Comparison of ENCODE assay signal across 9 mouse cellular contexts in genomic region chr5:128598760-128599364, GRCm38 (mm10). TPM values are rescaled to one million over a fixed set of nuclear protein-coding genes. Genes with fewer than 3 reads are reported as not detected.
DNase-seq lines count a peak whose midpoint lies in the region; ATAC-seq and TF ChIP-seq lines count a peak whose summit lies in the region.
"Had no signal": no experiment of that assay in that cellular context is flagged by ENCODE, and none has a peak within 500 bp of the region (broad histone marks: within the 10 kb centered on the region; RNA-seq: fewer than 3 reads in every experiment).

No protein-coding gene starts in this region.

- peaks cover 40% of the 10 kb centered on the region for H3K4me1 ChIP-seq in heart, embryonic 10.5 days
- peaks cover 75% of the 10 kb centered on the region for H3K4me1 ChIP-seq in E14TG2a.4 (replicated peaks; ENCODE audit: low read depth, low read length)
- peaks cover 79% of the 10 kb centered on the region for H3K4me1 ChIP-seq in forebrain, embryonic 12.5 days
- peaks cover 61% of the 10 kb centered on the region for H3K4me1 ChIP-seq in limb, embryonic 12.5 days (replicated peaks)

- no peaks in the 10 kb centered on the region for H3K36me3 ChIP-seq in heart, embryonic 10.5 days
- peaks cover 8% of the 10 kb centered on the region for H3K36me3 ChIP-seq in E14TG2a.4 (ENCODE audit: insufficient read depth, low read length)
- no peaks in the 10 kb centered on the region for H3K36me3 ChIP-seq in forebrain, embryonic 12.5 days (replicated peaks)
- H3K36me3 ChIP-seq in limb, embryonic 12.5 days = no peaks in the 10 kb centered on the region

- ATAC-seq in forebrain, embryonic 12.5 days (ENCODE audit: low FRiP score) = no peak
- ATAC-seq in limb, embryonic 12.5 days (ENCODE audit: insufficient number of reproducible peaks, insufficient read depth, low FRiP score, low TSS enrichment, low read depth) = 0 out of 2 replicates have a peak, but pooled peaks have one; percentile 12
- no peak for ATAC-seq in cerebellum, adult (ENCODE audit: insufficient number of reproducible peaks, low FRiP score, low TSS enrichment)

- DNase-seq in heart, embryonic 10.5 days (ENCODE audit: low spot score) = no peak
- no peak for DNase-seq in heart, adult 18-20 months
- DNase-seq in left cerebral cortex, postnatal 36 days (ENCODE audit: low spot score in 2 of 2) = no peak
- no peak for DNase-seq in adrenal gland, adult (ENCODE audit: inconsistent age in 2 of 2, low spot score in 1 of 2)

- WGBS in heart, embryonic 10.5 days = under 1% methylated on average over 20 of the region's 20 CpGs
- under 1% methylated on average over 20 of the region's 20 CpGs for WGBS in forebrain, embryonic 12.5 days
- under 1% methylated on average over 20 of the region's 20 CpGs for WGBS in limb, embryonic 12.5 days

- TF ChIP-seq CTCF in E14TG2a.4 (conservative IDR thresholded peaks at IDR 0.05; ENCODE audit: low read length) = no peak

- H3K9ac ChIP-seq in forebrain, embryonic 12.5 days = peak overlapping the region; percentile 42; the same call in 1 of the 2 replicates
- H3K9ac ChIP-seq in limb, embryonic 12.5 days (replicated peaks) = peak overlapping the region; percentile 88

- no peaks in the 10 kb centered on the region for H3K9me3 ChIP-seq in heart, embryonic 10.5 days
- peaks cover 9% of the 10 kb centered on the region for H3K9me3 ChIP-seq in E14TG2a.4 (ENCODE audit: low read length)
- no peaks in the 10 kb centered on the region for H3K9me3 ChIP-seq in forebrain, embryonic 12.5 days
- H3K9me3 ChIP-seq in limb, embryonic 12.5 days = no peaks in the 10 kb centered on the region

- no peak overlapping the region for H3K27ac ChIP-seq in heart, embryonic 10.5 days
- peak overlapping the region; percentile 83; the same call in 1 of the 2 replicates for H3K27ac ChIP-seq in forebrain, embryonic 12.5 days
- peak overlapping the region; percentile 97; the same call in 1 of the 2 replicates for H3K27ac ChIP-seq in limb, embryonic 12.5 days

- peak overlapping the region; percentile 96 for H3K4me2 ChIP-seq in forebrain, embryonic 12.5 days
- peak overlapping the region; percentile 91 for H3K4me2 ChIP-seq in limb, embryonic 12.5 days

- H3K4me3 ChIP-seq in heart, embryonic 10.5 days = peak overlapping the region; percentile 79
- peak overlapping the region; percentile 84 for H3K4me3 ChIP-seq in E14TG2a.4 (replicated peaks; ENCODE audit: low read length)
- H3K4me3 ChIP-seq in forebrain, embryonic 12.5 days (replicated peaks) = peak overlapping the region; percentile 63
- peak overlapping the region; percentile 82 for H3K4me3 ChIP-seq in limb, embryonic 12.5 days (replicated peaks)

- intact Hi-C loops in left cerebral cortex, postnatal 36 days (cut with DNase I) = loop anchor here (5.0 kb wide), 1 partner anchor 133 kb away; no protein-coding TSS in a partner anchor

- H3K27me3 ChIP-seq in heart, embryonic 10.5 days (ENCODE audit: insufficient read depth, poor library complexity, severe bottlenecking) = peaks cover 93% of the 10 kb centered on the region
- H3K27me3 ChIP-seq in E14TG2a.4 (ENCODE audit: insufficient read depth, low read length) = peaks cover 53% of the 10 kb centered on the region
- H3K27me3 ChIP-seq in forebrain, embryonic 12.5 days = peaks cover 93% of the 10 kb centered on the region
- H3K27me3 ChIP-seq in limb, embryonic 12.5 days = peaks cover 28% of the 10 kb centered on the region

RNA-seq across cellular contexts. Expression of gene Fzd10, which starts 1.8 kb away (rescaled TPM):
- 0.58 and 1.0 TPM in 2 replicates for polyA plus RNA-seq in heart, embryonic 10.5 days (2016; fragmentation: Nextera tagmentation; extraction: Ambion mirVana)
- total RNA-seq in heart, adult 18-20 months (2021) = under 1 TPM in 1 of 2 experiments, not detected in 1; 0.23 TPM
- polyA plus RNA-seq in forebrain, embryonic 12.5 days (2016; fragmentation: Nextera tagmentation; extraction: Ambion mirVana) = 4.8 and 5.3 TPM in 2 replicates
- 10.9 and 12.5 TPM in 2 replicates for polyA plus RNA-seq in limb, embryonic 12.5 days (2016; fragmentation: Nextera tagmentation; extraction: Ambion mirVana)
- total RNA-seq in left cerebral cortex, postnatal 36 days (2021) = 1 to 10 TPM; 3.1 to 3.9 TPM
- polyA plus RNA-seq: liver, embryonic 16.5 days had no signal
